Mouse (Mus musculus) liver, adult (tissue): ENCODE data around the gene Prss8.

ENCODE experiments used
- GATA4 ChIP-seq: IDR thresholded peaks from 2 replicates; pipeline ENCODE4 v1.6.1; 2014; ENCODE audit warnings: mild to moderate bottlenecking, low read length; ENCODE audit not compliant: insufficient replicate concordance

Gene Prss8

GRCm38 (mm10) chr7:127934075-127934474, 4.2 kb upstream of the Prss8 start:
- no peak for TF ChIP-seq GATA4

- no peak for TF ChIP-seq GATA4
These were observed 2.5 kb upstream of the Prss8 start for GRCm38 (mm10) chr7:127932273-127933031.

DNA sequence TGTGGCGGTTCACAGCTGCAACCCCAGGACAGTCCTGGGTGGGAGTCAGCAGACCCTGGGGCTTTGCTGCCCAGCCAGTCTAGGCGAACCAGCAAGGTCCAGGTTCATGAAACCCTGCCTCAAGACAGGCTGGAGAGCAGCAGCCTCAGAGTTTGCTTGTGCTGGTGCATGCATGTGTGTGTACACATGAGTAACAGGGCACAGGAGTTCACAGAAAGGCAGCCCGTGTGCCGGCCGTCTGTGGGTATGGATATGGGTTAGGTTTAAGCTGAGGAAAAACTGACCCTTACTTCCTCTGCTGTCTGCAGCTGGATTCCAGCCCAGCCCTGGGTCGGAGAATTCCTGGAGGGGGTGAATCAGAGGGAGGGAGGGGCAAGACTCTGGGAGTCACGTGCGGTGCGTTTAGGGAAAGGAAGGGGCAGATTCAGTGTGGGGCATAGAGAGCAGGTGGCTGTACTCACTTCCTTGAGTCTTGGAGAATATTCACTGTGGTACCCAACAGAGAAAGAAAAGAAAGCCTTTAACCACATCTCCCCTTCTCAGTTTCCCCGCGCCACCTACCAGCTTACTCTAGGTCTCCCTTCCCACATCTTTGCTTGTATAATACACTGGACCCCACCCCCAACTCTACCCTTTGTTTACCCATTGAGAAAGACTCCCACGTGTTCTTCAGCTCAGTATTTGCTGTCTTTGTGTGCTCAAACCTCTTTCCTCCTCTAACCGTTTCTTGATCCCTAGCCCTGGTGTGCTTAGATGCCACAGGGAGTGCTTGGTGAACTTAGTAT, 1.6 kb upstream of the Prss8 start:
- no peak for TF ChIP-seq GATA4

DNA sequence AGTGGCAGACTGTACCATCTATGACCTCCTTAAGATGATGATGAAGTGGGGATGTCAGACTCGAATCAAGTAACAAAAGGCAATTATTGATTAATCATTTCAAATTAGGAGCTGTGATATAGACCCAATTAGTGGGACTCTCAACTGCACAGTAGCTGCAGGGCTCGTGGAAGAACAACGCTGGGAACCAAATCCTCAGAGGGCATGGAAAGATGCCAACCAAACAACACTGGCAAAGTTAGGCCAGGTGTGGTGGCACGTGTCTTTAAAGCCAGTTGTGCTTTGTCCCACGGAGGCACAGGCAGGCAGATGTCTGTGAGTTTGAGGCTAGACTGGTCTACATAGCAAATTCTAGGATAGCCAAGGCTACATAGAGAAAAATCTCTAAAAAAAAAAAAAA, 732 bp upstream of the Prss8 start:
- TF ChIP-seq GATA4: no peak

DNA sequence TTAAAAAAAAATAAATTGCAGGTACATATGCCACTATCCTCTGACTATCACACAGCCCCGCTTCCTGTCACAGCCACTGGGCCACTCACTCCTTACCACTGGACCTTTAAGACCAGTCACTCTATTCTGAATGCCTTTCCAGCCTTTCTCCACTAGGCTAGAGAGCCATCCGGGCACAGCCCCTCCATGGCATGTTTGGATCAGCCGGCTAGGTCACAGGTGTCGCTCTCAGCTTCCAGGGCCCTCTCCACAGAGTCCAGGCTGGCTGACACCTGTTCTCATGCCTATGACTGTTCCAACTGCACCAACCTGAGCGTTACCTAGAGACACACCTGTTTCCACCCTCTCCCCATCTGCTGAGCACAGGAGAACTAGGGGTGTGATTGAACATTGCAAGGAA, 1.3 kb downstream of the Prss8 start:
- TF ChIP-seq GATA4: no peak

DNA sequence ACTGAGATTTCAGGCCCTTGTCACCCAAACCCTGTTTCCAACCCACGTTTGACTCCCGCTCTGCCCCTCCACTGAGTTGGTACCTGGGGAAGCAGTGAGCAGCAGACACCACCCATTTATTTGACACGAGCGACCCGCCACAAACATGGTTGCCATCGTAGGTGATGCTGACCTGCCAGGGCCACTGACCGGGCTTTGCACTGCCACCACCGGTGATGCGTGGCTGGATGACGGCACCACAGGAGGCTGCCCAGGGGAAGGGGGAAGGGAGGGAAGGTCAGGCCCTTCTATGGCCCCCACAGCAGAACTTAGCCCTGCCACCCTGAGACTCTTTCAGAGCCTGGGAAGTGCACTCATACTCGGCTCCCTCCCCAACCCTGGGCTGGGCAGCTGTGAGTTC, 2.2 kb downstream of the Prss8 start:
- TF ChIP-seq GATA4: no peak

DNA sequence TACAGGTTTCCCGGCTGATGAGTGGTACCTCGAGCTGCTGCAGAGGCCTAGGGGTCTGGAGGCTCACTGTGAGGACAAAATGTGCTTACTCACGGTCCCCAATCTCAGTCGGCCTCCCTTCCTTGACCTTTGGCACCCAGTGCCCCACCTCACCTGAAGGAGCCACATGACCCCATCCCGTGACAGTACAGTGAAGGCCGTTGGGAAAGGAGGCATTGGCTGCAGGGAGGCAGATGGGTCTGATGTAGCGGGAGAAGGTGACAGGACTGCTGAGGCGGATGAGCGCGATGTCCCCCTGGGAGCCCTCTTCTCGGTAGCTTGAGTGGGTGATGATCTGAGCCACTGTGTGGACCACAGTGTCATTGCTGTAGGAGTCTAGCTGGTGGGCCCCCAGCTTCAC, 3.1 kb downstream of the Prss8 start:
- TF ChIP-seq GATA4: no peak

GRCm38 (mm10) chr7:127926066-127926465, 3.8 kb downstream of the Prss8 start:
- no peak for TF ChIP-seq GATA4

DNA sequence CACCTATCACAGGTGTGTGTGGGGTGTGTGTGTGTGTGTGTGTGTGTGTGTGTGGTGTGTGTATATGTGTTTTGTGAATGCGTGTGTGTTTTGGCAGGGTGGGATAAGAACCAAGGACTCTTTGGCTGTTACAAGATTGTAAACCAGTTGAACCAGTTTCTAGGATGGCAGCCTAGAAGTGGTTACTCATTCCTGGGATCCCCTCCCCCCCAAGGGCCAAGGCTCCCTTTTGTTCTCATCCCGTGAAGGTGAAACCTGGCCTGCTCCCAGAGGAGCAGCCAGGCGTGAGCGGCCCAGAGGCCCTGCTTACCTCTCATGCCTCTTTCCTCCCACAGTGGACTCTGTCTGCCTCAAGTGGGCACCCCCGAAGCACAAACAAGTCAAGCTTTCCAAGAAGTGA, 4.7 kb downstream of the Prss8 start:
- no peak for TF ChIP-seq GATA4

DNA sequence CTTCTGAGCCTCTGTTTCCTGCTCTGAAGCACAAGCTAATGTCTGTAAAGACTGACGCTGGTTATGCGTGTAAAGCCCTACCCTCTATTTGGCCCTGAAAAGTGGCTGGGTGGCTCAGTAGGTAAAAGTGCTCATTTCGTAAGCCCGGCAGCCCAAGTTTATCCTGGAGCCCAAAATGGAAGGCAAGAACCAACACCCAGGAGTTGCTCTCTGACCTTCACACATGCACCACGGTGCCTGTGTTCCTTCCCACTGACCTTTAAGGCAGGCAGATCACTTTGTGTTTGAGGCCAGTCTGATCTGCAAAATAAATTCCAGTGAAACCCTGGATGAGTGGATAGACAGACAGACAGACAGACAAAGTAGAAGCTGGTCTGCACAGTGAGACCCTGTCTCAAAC, 6.2 kb downstream of the Prss8 start:
- TF ChIP-seq GATA4: no peak

GRCm38 (mm10) chr7:127922451-127923275, 7.2 kb downstream of the Prss8 start:
- no peak for TF ChIP-seq GATA4

GRCm38 (mm10) chr7:127921516-127921915, 8.4 kb downstream of the Prss8 start:
- no peak for TF ChIP-seq GATA4

- no peak for TF ChIP-seq GATA4
These were observed 10.6 kb downstream of the Prss8 start for GRCm38 (mm10) chr7:127919290-127919689.

DNA sequence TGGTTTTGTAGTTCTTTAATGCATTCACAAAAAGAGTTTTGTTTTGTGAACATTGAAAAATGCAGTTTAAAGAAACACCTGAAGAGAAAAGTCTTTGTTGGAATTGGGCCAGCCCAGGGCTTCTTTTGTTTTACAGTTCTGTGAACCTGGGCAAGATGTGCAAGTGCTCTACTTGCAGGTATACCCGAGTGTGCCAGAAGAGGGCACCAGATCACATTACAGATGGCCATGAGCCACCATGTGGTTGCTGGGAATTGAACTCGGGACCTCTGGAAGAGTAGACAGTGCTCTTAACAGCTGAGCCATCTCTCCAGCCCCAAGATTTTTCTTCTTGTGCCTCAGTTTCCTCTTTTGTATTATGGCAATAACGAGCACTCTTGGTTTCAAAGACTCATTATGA, 11.7 kb downstream of the Prss8 start:
- no peak for TF ChIP-seq GATA4

DNA sequence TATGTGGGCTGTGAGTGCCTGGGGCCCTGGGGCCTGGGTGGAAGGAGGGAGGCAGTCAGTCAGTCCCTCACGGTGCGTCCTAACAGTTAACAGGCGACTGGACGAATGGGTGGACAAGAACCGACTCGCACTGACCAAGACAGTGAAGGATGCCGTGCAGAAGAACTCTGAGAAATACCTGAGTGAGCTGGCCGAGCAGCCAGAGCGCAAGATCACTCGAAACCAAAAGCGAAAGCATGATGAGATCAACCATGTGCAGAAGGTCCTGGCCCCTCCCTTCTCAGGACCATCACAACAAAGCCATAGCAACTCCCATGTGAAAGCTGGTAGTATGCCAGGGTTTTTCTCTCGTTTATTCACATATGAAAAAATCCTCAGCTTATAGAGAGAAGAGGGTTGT, 14.6 kb downstream of the Prss8 start:
- TF ChIP-seq GATA4: no peak

- no peak for TF ChIP-seq GATA4
These were observed 17.0 kb downstream of the Prss8 start for GRCm38 (mm10) chr7:127912938-127913337.
